In the genomic region with DNA sequence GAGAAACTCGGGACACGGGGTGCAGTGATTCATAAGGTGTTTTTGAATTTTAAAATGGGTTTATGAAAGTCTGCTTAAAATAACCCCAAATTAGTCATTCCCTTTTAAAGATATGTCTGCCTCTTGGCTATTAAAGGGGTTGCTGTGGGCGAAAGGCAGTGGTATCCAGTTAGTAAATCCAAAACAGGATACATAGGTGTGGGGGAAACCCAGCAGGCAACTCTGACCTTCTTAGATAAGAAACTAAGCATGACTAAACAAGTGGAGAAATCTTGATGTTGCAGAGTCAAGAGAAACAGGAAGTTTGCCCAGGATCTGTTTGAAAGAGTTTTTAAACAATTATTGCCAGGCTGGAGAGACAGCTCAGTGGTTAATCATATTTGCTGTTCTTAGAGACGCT, we compare ENCODE assay signal across 33 mouse cellular contexts. TPM values are rescaled to one million over a fixed set of nuclear protein-coding genes. Genes with fewer than 3 reads are reported as not detected.
A peak's percentile ranks its signal among the peaks of the same experiment; 100 is the strongest.
DNase-seq lines count a peak whose midpoint lies in the region; ATAC-seq and TF ChIP-seq lines count a peak whose summit lies in the region.
"Had no signal": no experiment of that assay in that cellular context is flagged by ENCODE, and none has a peak within 500 bp of the region (broad histone marks: within the 10 kb centered on the region; RNA-seq: fewer than 3 reads in every experiment).

No protein-coding gene starts in this region.

- H3K4me2 ChIP-seq in lung, embryonic 15.5 days, result no peak overlapping the region
- H3K4me2 ChIP-seq in midbrain, postnatal 0 days (ENCODE audit: low read depth, low read length, poor library complexity, severe bottlenecking), result no peak overlapping the region
- H3K4me2 ChIP-seq: heart, embryonic 12.5 days; midbrain, embryonic 12.5 days; neural tube, embryonic 13.5 days had no signal

- H3K27ac ChIP-seq in lung, embryonic 15.5 days, result 0 out of 2 replicates have a peak overlapping the region, but pooled peaks have one; percentile 6
- H3K27ac ChIP-seq in midbrain, postnatal 0 days (ENCODE audit: low read depth, low read length), result no peak overlapping the region
- H3K27ac ChIP-seq: heart, adult 2 months; hindbrain, embryonic 10.5 days; kidney, postnatal 0 days; liver, embryonic 14.5 days; midbrain, embryonic 12.5 days; neural tube, embryonic 13.5 days had no signal

- 51% methylated on average over 4 of the region's 4 CpGs for WGBS in lung, embryonic 15.5 days
- WGBS in midbrain, postnatal 0 days, result 82% methylated on average over 4 of the region's 4 CpGs

- DNase-seq in lung, postnatal 25 days (ENCODE audit: low spot score), result no peak
- DNase-seq in NIH3T3 (ENCODE audit: low read depth), result peak; percentile 38
- DNase-seq in kidney, adult 18-20 months, result no peak
- DNase-seq in midbrain, postnatal 0 days (ENCODE audit: low spot score), result no peak
- DNase-seq in cerebellum, adult 11 months, result no peak
- DNase-seq: adrenal gland, postnatal 25 days; cerebellum, adult 8-10 months; cerebellum, postnatal 25 days; gastrocnemius, postnatal 25 days; heart, adult 2 months; kidney, adult 8-10 months; layer of hippocampus, adult 9-11 months; liver; lung, postnatal 10 days; right cerebral cortex, postnatal 4 days; thymus, adult 2 months; thymus, postnatal 36 days had no signal

- H3K9ac ChIP-seq in lung, embryonic 15.5 days, result no peak overlapping the region
- no peak overlapping the region for H3K9ac ChIP-seq in midbrain, postnatal 0 days (replicated peaks; ENCODE audit: low read length, poor library complexity, severe bottlenecking)
- H3K9ac ChIP-seq: heart, embryonic 12.5 days; liver, embryonic 14.5 days; midbrain, embryonic 12.5 days; neural tube, embryonic 13.5 days had no signal

- H3K36me3 ChIP-seq in lung, embryonic 15.5 days, result no peaks in the 10 kb centered on the region
- H3K36me3 ChIP-seq in midbrain, postnatal 0 days (ENCODE audit: insufficient read depth, low read length), result no peaks in the 10 kb centered on the region
- H3K36me3 ChIP-seq: heart, embryonic 12.5 days; hindbrain, embryonic 10.5 days; midbrain, embryonic 12.5 days; neural tube, embryonic 13.5 days had no signal

- H3K27me3 ChIP-seq in lung, embryonic 15.5 days, result no peaks in the 10 kb centered on the region
- no peaks in the 10 kb centered on the region for H3K27me3 ChIP-seq in midbrain, postnatal 0 days (ENCODE audit: insufficient read depth, low read length)
- H3K27me3 ChIP-seq: heart, embryonic 12.5 days; midbrain, embryonic 12.5 days; neural tube, embryonic 13.5 days had no signal

- H3K4me1 ChIP-seq in lung, embryonic 15.5 days, result no peaks in the 10 kb centered on the region; the same call in 1 of the 2 replicates
- H3K4me1 ChIP-seq in midbrain, postnatal 0 days (ENCODE audit: insufficient read depth, low read length), result no peaks in the 10 kb centered on the region
- H3K4me1 ChIP-seq: heart, embryonic 12.5 days; hindbrain, embryonic 10.5 days; neural tube, embryonic 13.5 days had no signal

- H3K4me3 ChIP-seq in lung, embryonic 15.5 days, result no peak overlapping the region
- H3K4me3 ChIP-seq in midbrain, postnatal 0 days (ENCODE audit: low read depth, low read length), result no peak overlapping the region
- H3K4me3 ChIP-seq: heart, adult 2 months; heart, embryonic 12.5 days; hindbrain, embryonic 10.5 days; megakaryocyte, embryonic 14.5 days; midbrain, embryonic 12.5 days; neural tube, embryonic 13.5 days had no signal

- TF ChIP-seq CTCF in midbrain, postnatal 0 days (IDR thresholded peaks at IDR 0.05), result no peak

- ATAC-seq in lung, embryonic 15.5 days (ENCODE audit: borderline replicate concordance, extremely low read depth, low FRiP score, low TSS enrichment), result no peak
- ATAC-seq in hematopoietic stem cell, adult 5-6 weeks (replicated peaks in 1 of 2; ENCODE audit: insufficient read depth in 1 of 2, low FRiP score in 2 of 2, low TSS enrichment in 1 of 2, low read depth in 1 of 2, poor library complexity in 2 of 2, severe bottlenecking in 2 of 2), result peak; percentile 87 to 93
- no peak for ATAC-seq in midbrain, postnatal 0 days (ENCODE audit: low FRiP score)
- ATAC-seq: forebrain, embryonic 14.5 days; hindbrain, embryonic 16.5 days had no signal

- H3K9me3 ChIP-seq in lung, embryonic 15.5 days, result no peaks in the 10 kb centered on the region
- H3K9me3 ChIP-seq in midbrain, postnatal 0 days (ENCODE audit: low read length), result no peaks in the 10 kb centered on the region
- H3K9me3 ChIP-seq: heart, embryonic 12.5 days; hindbrain, embryonic 10.5 days; megakaryocyte, embryonic 14.5 days; midbrain, embryonic 12.5 days; neural tube, embryonic 13.5 days had no signal

RNA-seq across cellular contexts. Expression of a gene that starts 12.1 kb away (rescaled TPM):
- polyA plus RNA-seq in lung, embryonic 15.5 days (2015; fragmentation: Nextera tagmentation; extraction: Ambion mirVana), result 6.9 and 7.2 TPM in 2 replicates
- total RNA-seq in hematopoietic stem cell, adult 5-6 weeks (2017), result 6.5 and 7.4 TPM in 2 replicates
- 8.9 and 13.0 TPM in 2 replicates for total RNA-seq in midbrain, postnatal 0 days (2014; rRNA removed)
- 3.7 and 4.2 TPM in 2 replicates for polyA plus RNA-seq in midbrain, postnatal 0 days (2015; fragmentation: Nextera tagmentation; extraction: Ambion mirVana)

RNA-seq across cellular contexts. Expression of a gene that starts 52.6 kb away (rescaled TPM):
- polyA plus RNA-seq in lung, embryonic 15.5 days (2015; fragmentation: Nextera tagmentation; extraction: Ambion mirVana), result 0.70 TPM in 1 of 2 replicates, not detected in the other
- total RNA-seq in hematopoietic stem cell, adult 5-6 weeks (2017), result not detected in 2 replicates
- 1.9 TPM in 1 of 2 replicates, not detected in the other for total RNA-seq in midbrain, postnatal 0 days (2014; rRNA removed)
- polyA plus RNA-seq in midbrain, postnatal 0 days (2015; fragmentation: Nextera tagmentation; extraction: Ambion mirVana), result 1.3 and 1.5 TPM in 2 replicates
- total RNA-seq: adrenal gland, postnatal 25 days; ES-E14; left cerebral cortex, adult 18-20 months; left cerebral cortex, postnatal 14 days had no signal
- polyA plus RNA-seq: forebrain, embryonic 14.5 days; heart, postnatal 0 days; spleen, adult 2 months had no signal

Comparison
In these comparisons a context has a peak if more than half of its experiments do, and no peak if none do; other contexts are left out.
1. ATAC-seq: peak in hematopoietic stem cell, adult 5-6 weeks (2 of 2); none in lung, embryonic 15.5 days (single experiment) and midbrain, postnatal 0 days (single experiment).